Mouse (Mus musculus) cortical plate, adult 2 months (tissue): Measurements from ENCODE around the gene Ercc8.

Experiments
- CTCF ChIP-seq: fragments of 200-500 bp; IDR thresholded peaks from 2 replicates; pipeline ENCODE4 v1.5.1; 2011; ENCODE audit warnings: mild to moderate bottlenecking, control low read depth, low read length; ENCODE audit not compliant: insufficient read depth; ENCODE audit errors: extremely low read depth
- POLR2A ChIP-seq: fragments of 200-500 bp; IDR thresholded peaks from 2 replicates; pipeline ENCODE4 v1.6.1; 2011; ENCODE audit warnings: mild to moderate bottlenecking, low read length, control low read depth; ENCODE audit not compliant: insufficient read depth; ENCODE audit errors: extremely low read depth

GRCm38 (mm10) chr13:108126246-108126645 lies 32.3 kb upstream of the Ercc8 start:
- no peak for TF ChIP-seq CTCF
- no peak for TF ChIP-seq POLR2A
